Mouse (Mus musculus): Measurements from ENCODE around the gene Caap1.

Caap1 gene

DNA sequence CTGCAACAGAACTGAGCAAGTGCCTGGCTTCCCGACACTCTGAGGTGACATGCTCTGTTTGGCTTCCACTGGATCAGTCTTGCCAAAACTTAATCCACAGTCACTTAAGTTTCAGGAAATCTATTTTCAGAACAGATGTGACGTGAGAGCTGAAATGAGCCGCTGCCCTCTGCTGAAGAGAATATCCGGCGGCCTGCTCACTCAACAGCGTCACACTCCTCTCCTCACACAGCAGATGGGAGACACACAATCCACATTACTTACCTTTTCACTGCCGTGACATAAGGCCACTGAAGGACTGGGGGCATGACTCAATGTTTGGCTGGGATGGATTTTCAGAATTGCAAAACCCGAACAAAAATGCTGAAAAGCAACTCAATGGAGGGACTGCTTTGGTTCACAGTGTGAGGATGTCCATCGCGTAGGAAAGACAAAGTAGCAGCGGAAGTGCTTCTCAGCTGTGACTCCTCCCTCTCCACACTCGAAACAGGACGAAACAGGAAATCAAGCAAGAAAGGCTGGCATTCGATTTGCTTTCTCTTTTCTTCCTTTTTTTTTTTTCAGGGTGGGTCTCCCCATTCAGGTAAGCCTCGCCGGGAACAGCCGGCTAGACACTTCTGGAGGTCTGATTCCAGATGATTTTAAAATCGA is 79.7 kb downstream of the Caap1 start:
- no peak for DNase-seq (ENCODE audit: low spot score)

DNA sequence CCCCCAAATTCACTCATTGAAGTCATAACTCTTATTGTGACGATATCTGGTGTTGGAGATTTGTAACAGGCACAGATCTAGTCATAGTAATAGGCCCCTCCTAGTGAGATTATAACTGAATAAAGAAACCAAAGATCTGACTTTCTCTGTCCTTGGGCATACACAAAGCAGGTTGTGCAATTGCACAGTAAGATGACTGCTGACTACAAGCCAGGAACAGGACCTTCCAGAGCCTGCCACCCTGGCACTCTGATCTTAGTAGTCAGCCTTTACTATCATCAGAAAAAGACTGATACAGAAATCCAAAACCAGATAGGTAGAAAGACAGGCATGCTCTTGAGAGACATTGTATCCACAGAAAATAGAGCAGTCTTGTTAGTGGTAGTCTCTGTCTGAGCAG is 83.3 kb downstream of the Caap1 start:
- DNase-seq (ENCODE audit: low spot score), result no peak

DNA sequence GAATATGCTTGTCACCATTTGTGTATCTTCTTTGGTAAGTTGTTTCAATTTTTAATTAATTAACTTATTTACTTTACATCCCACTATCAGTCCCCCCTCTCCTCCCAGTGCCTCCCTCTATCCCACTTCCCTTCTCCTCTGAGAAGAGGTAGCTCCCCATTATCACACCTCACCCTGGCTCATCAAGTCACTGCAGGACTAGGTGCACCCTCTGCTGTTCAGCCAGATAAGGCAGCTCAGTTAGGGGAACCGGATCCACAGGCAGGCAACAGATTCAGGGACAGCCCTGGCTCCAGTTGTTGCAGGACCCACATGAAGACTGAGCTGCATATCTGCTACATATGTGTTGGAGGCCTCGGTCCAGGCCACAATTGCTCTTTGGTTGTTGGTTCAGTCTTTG is 97.2 kb downstream of the Caap1 start:
- no peak for DNase-seq (ENCODE audit: low spot score)

DNA sequence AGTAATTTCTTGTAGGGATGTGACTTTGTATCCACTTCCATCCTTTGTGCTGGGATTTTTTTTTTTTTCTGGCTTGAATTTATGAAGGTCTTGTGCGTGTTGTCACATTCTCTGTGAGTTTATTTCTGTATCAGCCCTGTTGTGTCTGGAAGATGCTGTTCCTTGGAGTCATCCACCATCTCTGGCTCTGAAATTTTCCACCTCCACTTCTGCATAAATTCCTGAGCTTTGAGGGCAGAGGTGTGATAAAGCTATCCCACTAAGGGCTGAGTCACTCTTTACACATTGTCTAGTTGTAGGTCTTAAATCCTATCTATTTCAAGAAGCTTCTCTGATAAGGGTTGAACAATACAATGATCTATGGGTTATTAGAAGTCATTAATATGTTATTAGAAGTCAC is 101.7 kb downstream of the Caap1 start:
- DNase-seq (ENCODE audit: low spot score), result no peak

Measured in layer of hippocampus, adult 11-12 months (tissue).